Mouse (Mus musculus) liver, embryonic 11.5 days (tissue): Measurements from ENCODE around the gene Bcl2. TPM values are rescaled to one million over a fixed set of nuclear protein-coding genes. Genes with fewer than 3 reads are reported as not detected.

Experiments
- ATAC-seq: fragments of 200-750 bp; cut with Nextera tagmentation; replicated peaks from 2 replicates; pipeline ENCODE4 v1.8.0; 2017; ENCODE audit warnings: moderate number of reproducible peaks, mild to moderate bottlenecking, moderate TSS enrichment, moderate library complexity; ENCODE audit not compliant: low FRiP score
- DNase-seq: peaks from one replicate; pipeline ENCODE4 v3.0.0-alpha.2; 2017; ENCODE audit warnings: low spot score
- H3K27ac ChIP-seq: fragments of 300-500 bp; sonication (generic); 2 replicates; pipeline ENCODE4 v1.5.1; 2014; ENCODE audit warnings: mild to moderate bottlenecking, low read depth, low read length, control low read depth
- H3K27me3 ChIP-seq: fragments of 300-500 bp; sonication (generic); replicated peaks from 2 replicates; pipeline ENCODE4 v1.6.1; 2014; ENCODE audit warnings: low read length, mixed read lengths; ENCODE audit not compliant: control insufficient read depth, insufficient read depth
- H3K36me3 ChIP-seq: fragments of 300-500 bp; sonication (generic); 2 replicates; pipeline ENCODE4 v1.6.1; 2014; ENCODE audit warnings: mild to moderate bottlenecking, low read length, moderate library complexity, mixed read lengths; ENCODE audit not compliant: control insufficient read depth, insufficient read depth
- H3K4me1 ChIP-seq: fragments of 300-500 bp; sonication (generic); replicated peaks from 2 replicates; pipeline ENCODE4 v1.6.1; 2014; ENCODE audit warnings: low read length, mixed read lengths; ENCODE audit not compliant: control insufficient read depth, insufficient read depth
- H3K4me2 ChIP-seq: fragments of 300-500 bp; sonication (generic); 2 replicates; pipeline ENCODE4 v1.6.1; 2014; ENCODE audit warnings: mild to moderate bottlenecking, control low read depth, moderate library complexity
- H3K4me3 ChIP-seq: fragments of 300-500 bp; sonication (generic); 2 replicates; pipeline ENCODE4 v1.5.1; 2014; ENCODE audit warnings: low read depth, low read length, control low read depth
- H3K9ac ChIP-seq: fragments of 300-500 bp; sonication (generic); 2 replicates; pipeline ENCODE4 v1.6.1; 2014; ENCODE audit warnings: low read depth, low read length, control low read depth
- H3K9me3 ChIP-seq: fragments of 300-500 bp; sonication (generic); 2 replicates; pipeline ENCODE4 v1.6.1; 2016; ENCODE audit warnings: low read length, inconsistent platforms, mixed read lengths; ENCODE audit not compliant: control insufficient read depth
- WGBS: fragments of 180-500 bp; shearing (Covaris S2); extraction: QIAGEN DNeasy Blood & Tissue Kit; methylation state at CpG from one replicate; pipeline ENCODE4 v1.1.7; 2014; 5-methylcytosine and 5-hydroxymethylcytosine counted together
- polyA plus RNA-seq: library from polyadenylated mRNA; unstranded; fragments of >200 nt; fragmentation: Nextera tagmentation; extraction: Ambion mirVana; gene quantifications from 2 replicates; pipeline ENCODE4 v1.2.1, GENCODE M21; 2014

The Bcl2 gene
- polyA plus RNA-seq, 1 experiment from 2014 or later = 2.8 TPM

- H3K4me2 ChIP-seq = no peak overlapping the region
- H3K4me3 ChIP-seq = no peak overlapping the region
- DNase-seq (no peak), ATAC-seq (peak; percentile 38; the same call in 1 of the 2 replicates)
- 41% methylated on average over 3 of the region's 3 CpGs for WGBS
- no peak overlapping the region for H3K27ac ChIP-seq
- no peaks in the 10 kb centered on the region for H3K9me3 ChIP-seq
- H3K36me3 ChIP-seq = no peaks in the 10 kb centered on the region
- no peak overlapping the region for H3K9ac ChIP-seq
- H3K27me3 ChIP-seq = no peaks in the 10 kb centered on the region
- peaks cover 12% of the 10 kb centered on the region for H3K4me1 ChIP-seq
Observed at GRCm38 (mm10) chr1:106628718-106629469, 85.2 kb downstream of the Bcl2 start.

GRCm38 (mm10) chr1:106628279-106628678, 85.8 kb downstream of the Bcl2 start:
- no peak for DNase-seq
- H3K4me1 ChIP-seq = peaks cover 12% of the 10 kb centered on the region

GRCm38 (mm10) chr1:106627241-106627640, 86.8 kb downstream of the Bcl2 start:
- no peak overlapping the region for H3K9ac ChIP-seq
- 44% methylated on average over 5 of the region's 5 CpGs for WGBS
- H3K4me2 ChIP-seq = no peak overlapping the region
- H3K9me3 ChIP-seq = no peaks in the 10 kb centered on the region
- H3K36me3 ChIP-seq = no peaks in the 10 kb centered on the region
- H3K27me3 ChIP-seq = no peaks in the 10 kb centered on the region
- DNase-seq = no peak
- no peak for ATAC-seq
- H3K4me3 ChIP-seq = no peak overlapping the region
- no peak overlapping the region for H3K27ac ChIP-seq
- peaks cover 12% of the 10 kb centered on the region for H3K4me1 ChIP-seq

More at GRCm38 (mm10) chr1:106628279-106628678, 85.8 kb downstream of the Bcl2 start:
- Histone ChIP-seq H3K27me3 (no peaks in the 10 kb centered on the region), H3K4me2 (no peak overlapping the region), H3K9me3 (no peaks in the 10 kb centered on the region), H3K36me3 (no peaks in the 10 kb centered on the region), H3K27ac (no peak overlapping the region), H3K9ac (no peak overlapping the region), H3K4me3 (no peak overlapping the region)
- ATAC-seq = no peak

GRCm38 (mm10) chr1:106620174-106620931, 93.7 kb downstream of the Bcl2 start:
- no peaks in the 10 kb centered on the region for H3K4me1 ChIP-seq
- no peak overlapping the region for H3K4me2 ChIP-seq
- no peak overlapping the region for H3K9ac ChIP-seq
- no peaks in the 10 kb centered on the region for H3K27me3 ChIP-seq
- no peaks in the 10 kb centered on the region for H3K36me3 ChIP-seq
- ATAC-seq = no peak
- no peak overlapping the region for H3K27ac ChIP-seq
- no peak overlapping the region for H3K4me3 ChIP-seq
- WGBS = 73% methylated on average over 3 of the region's 3 CpGs
- DNase-seq = no peak
- H3K9me3 ChIP-seq = no peaks in the 10 kb centered on the region

GRCm38 (mm10) chr1:106618814-106619213, 95.3 kb downstream of the Bcl2 start:
- H3K36me3 ChIP-seq = no peaks in the 10 kb centered on the region
- ATAC-seq (no peak), DNase-seq (no peak)
- no peak overlapping the region for H3K27ac ChIP-seq
- H3K4me2 ChIP-seq = no peak overlapping the region
- WGBS = 85% methylated on average over 3 of the region's 3 CpGs
- H3K4me1 ChIP-seq = no peaks in the 10 kb centered on the region
- no peak overlapping the region for H3K9ac ChIP-seq
- no peaks in the 10 kb centered on the region for H3K27me3 ChIP-seq
- H3K4me3 ChIP-seq = no peak overlapping the region
- no peaks in the 10 kb centered on the region for H3K9me3 ChIP-seq

- Histone ChIP-seq H3K4me3 (no peak overlapping the region), H3K36me3 (no peaks in the 10 kb centered on the region), H3K4me1 (no peaks in the 10 kb centered on the region), H3K9ac (no peak overlapping the region), H3K27ac (no peak overlapping the region), H3K27me3 (no peaks in the 10 kb centered on the region), H3K4me2 (no peak overlapping the region), H3K9me3 (no peaks in the 10 kb centered on the region)
- WGBS = 77% methylated on average over 5 of the region's 5 CpGs
- ATAC-seq (no peak), DNase-seq (no peak)
Observed at GRCm38 (mm10) chr1:106616955-106617354, 97.1 kb downstream of the Bcl2 start.

- no peaks in the 10 kb centered on the region for H3K9me3 ChIP-seq
- H3K4me3 ChIP-seq = no peak overlapping the region
- ATAC-seq = no peak
- H3K27ac ChIP-seq = no peak overlapping the region
- H3K27me3 ChIP-seq = no peaks in the 10 kb centered on the region
- no peak for DNase-seq
- no peak overlapping the region for H3K9ac ChIP-seq
- H3K4me2 ChIP-seq = no peak overlapping the region
- H3K36me3 ChIP-seq = no peaks in the 10 kb centered on the region
- 74% methylated on average over 5 of the region's 5 CpGs for WGBS
- no peaks in the 10 kb centered on the region for H3K4me1 ChIP-seq
Observed at GRCm38 (mm10) chr1:106613371-106613770, 100.7 kb downstream of the Bcl2 start.

- Histone ChIP-seq H3K9me3 (no peaks in the 10 kb centered on the region), H3K27ac (no peak overlapping the region), H3K4me2 (no peak overlapping the region), H3K4me1 (no peaks in the 10 kb centered on the region), H3K36me3 (no peaks in the 10 kb centered on the region), H3K4me3 (no peak overlapping the region), H3K27me3 (no peaks in the 10 kb centered on the region), H3K9ac (no peak overlapping the region)
- 58% methylated on average over 8 of the region's 8 CpGs for WGBS
- no peak for ATAC-seq
- no peak for DNase-seq
Observed at GRCm38 (mm10) chr1:106612166-106613031, 101.7 kb downstream of the Bcl2 start.
